Mouse (Mus musculus): ENCODE measurements around the gene Vwa2. TPM values are rescaled to one million over a fixed set of nuclear protein-coding genes. Genes with fewer than 3 reads are reported as not detected.

The Vwa2 gene
- total RNA-seq, 1 experiment from 2014 or later, result not detected

GRCm38 (mm10) chr19:56949868-56950267 lies 75.8 kb downstream of the Vwa2 start:
- DNase-seq, result no peak

- DNase-seq, result no peak
These were observed 76.8 kb downstream of the Vwa2 start for GRCm38 (mm10) chr19:56950818-56951217.

GRCm38 (mm10) chr19:56953856-56954255 lies 79.8 kb downstream of the Vwa2 start:
- DNase-seq, result no peak

- no peak for DNase-seq
These were observed 80.8 kb downstream of the Vwa2 start for GRCm38 (mm10) chr19:56954857-56955256.

- DNase-seq, result peak; percentile 24
These were observed 81.8 kb downstream of the Vwa2 start for GRCm38 (mm10) chr19:56955568-56956513.

- DNase-seq, result no peak
These were observed 84.0 kb downstream of the Vwa2 start for GRCm38 (mm10) chr19:56958011-56958410.

GRCm38 (mm10) chr19:56958582-56959021 lies 84.6 kb downstream of the Vwa2 start:
- no peak for DNase-seq

GRCm38 (mm10) chr19:56959057-56959456 lies 85.0 kb downstream of the Vwa2 start:
- no peak for DNase-seq

GRCm38 (mm10) chr19:56959601-56960000 lies 85.6 kb downstream of the Vwa2 start:
- DNase-seq, result no peak

Other genes starting within 250 kb of the Vwa2 start
- 3.8 and 6.4 TPM in 2 replicates for gene Adrb1, start 152.1 kb upstream of the Vwa2 start, total RNA-seq (2021)
- gene Ccdc186, start 52.1 kb upstream of the Vwa2 start, total RNA-seq (2021), result 21.0 and 25.7 TPM in 2 replicates
- not detected in 2 replicates for gene Tdrd1, start 48.0 kb upstream of the Vwa2 start, total RNA-seq (2021)
- 15.2 and 17.3 TPM in 2 replicates for gene Afap1l2, start 134.0 kb downstream of the Vwa2 start, total RNA-seq (2021)

Data from adrenal gland, postnatal 14 days (tissue).